Mouse (Mus musculus) intestine, embryonic 14.5 days (tissue): ENCODE results near the gene Tmem266. TPM values are rescaled to one million over a fixed set of nuclear protein-coding genes. Genes with fewer than 3 reads are reported as not detected.
A peak's percentile ranks its signal among the peaks of the same experiment; 100 is the strongest.

Source experiments
- ATAC-seq: fragments of 200-750 bp; cut with Nextera tagmentation; replicated peaks from 2 replicates; pipeline ENCODE4 v1.8.0; 2017; ENCODE audit warnings: low read depth, moderate number of reproducible peaks, moderate TSS enrichment, moderate library complexity; ENCODE audit not compliant: low FRiP score, low TSS enrichment
- DNase-seq: peaks from one replicate; pipeline ENCODE4 v3.0.0-alpha.2; 2018; ENCODE audit warnings: low spot score
- H3K27ac ChIP-seq: fragments of 300-500 bp; sonication (generic); 2 replicates; pipeline ENCODE4 v1.5.1; 2014; ENCODE audit warnings: low read depth, mild to moderate bottlenecking, control low read depth
- H3K27me3 ChIP-seq: fragments of 300-500 bp; sonication (generic); replicated peaks from 2 replicates; pipeline ENCODE4 v1.6.1; 2014; ENCODE audit warnings: low read length, control low read depth; ENCODE audit not compliant: control insufficient read depth, insufficient read depth
- H3K36me3 ChIP-seq: fragments of 300-500 bp; sonication (generic); 2 replicates; pipeline ENCODE4 v1.6.1; 2014; ENCODE audit warnings: low read length, control low read depth; ENCODE audit not compliant: control insufficient read depth, insufficient read depth
- H3K4me1 ChIP-seq: fragments of 300-500 bp; sonication (generic); replicated peaks from 2 replicates; pipeline ENCODE4 v1.6.1; 2014; ENCODE audit warnings: low read length, control low read depth, mixed read lengths; ENCODE audit not compliant: control insufficient read depth, insufficient read depth
- H3K4me2 ChIP-seq: fragments of 300-500 bp; sonication (generic); 2 replicates; pipeline ENCODE4 v1.6.1; 2014; ENCODE audit warnings: low read length
- H3K4me3 ChIP-seq: fragments of 300-500 bp; sonication (generic); 2 replicates; pipeline ENCODE4 v1.5.1; 2014; ENCODE audit warnings: low read depth, low read length, control low read depth, mixed read lengths
- H3K9ac ChIP-seq: fragments of 300-500 bp; sonication (generic); 2 replicates; pipeline ENCODE4 v1.6.1; 2014; ENCODE audit warnings: mild to moderate bottlenecking, low read length
- H3K9me3 ChIP-seq: fragments of 300-500 bp; sonication (generic); 2 replicates; pipeline ENCODE4 v1.6.1; 2016; ENCODE audit warnings: low read length, control low read depth; ENCODE audit not compliant: control insufficient read depth
- WGBS: fragments of 180-500 bp; shearing (Covaris S2); extraction: QIAGEN DNeasy Blood & Tissue Kit; methylation state at CpG from one replicate; pipeline ENCODE4 v1.1.7; 2014; 5-methylcytosine and 5-hydroxymethylcytosine counted together
- polyA plus RNA-seq: library from polyadenylated mRNA; unstranded; fragments of >200 nt; fragmentation: Nextera tagmentation; extraction: Ambion mirVana; gene quantifications from 2 replicates; pipeline ENCODE4 v1.2.1, GENCODE M21; 2014

Gene Tmem266
- polyA plus RNA-seq, 1 experiment from 2014 or later: 0.77 TPM

- WGBS: 48% methylated on average over 2 of the region's 2 CpGs
- DNase-seq (no peak), ATAC-seq (no peak)
- H3K9ac ChIP-seq: no peak overlapping the region
- no peak overlapping the region for H3K4me2 ChIP-seq
- H3K4me1 ChIP-seq: no peaks in the 10 kb centered on the region
- H3K4me3 ChIP-seq: no peak overlapping the region
- no peaks in the 10 kb centered on the region for H3K27me3 ChIP-seq
- no peak overlapping the region for H3K27ac ChIP-seq
- no peaks in the 10 kb centered on the region for H3K9me3 ChIP-seq
- no peaks in the 10 kb centered on the region for H3K36me3 ChIP-seq
Observed at GRCm38 (mm10) chr9:55307066-55307465, 19.6 kb upstream of the Tmem266 start.

GRCm38 (mm10) chr9:55307557-55307956 lies 19.2 kb upstream of the Tmem266 start:
- WGBS: 51% methylated on average over 5 of the region's 5 CpGs
- H3K27ac ChIP-seq: no peak overlapping the region
- no peak overlapping the region for H3K4me3 ChIP-seq
- DNase-seq: no peak
- H3K4me1 ChIP-seq: no peaks in the 10 kb centered on the region
- no peak overlapping the region for H3K4me2 ChIP-seq
- no peaks in the 10 kb centered on the region for H3K27me3 ChIP-seq
- no peak overlapping the region for H3K9ac ChIP-seq
- ATAC-seq: no peak
- H3K9me3 ChIP-seq: no peaks in the 10 kb centered on the region
- no peaks in the 10 kb centered on the region for H3K36me3 ChIP-seq

- Histone ChIP-seq H3K4me1 (no peaks in the 10 kb centered on the region), H3K27me3 (no peaks in the 10 kb centered on the region), H3K9me3 (no peaks in the 10 kb centered on the region), H3K4me2 (no peak overlapping the region), H3K27ac (no peak overlapping the region), H3K4me3 (no peak overlapping the region), H3K36me3 (no peaks in the 10 kb centered on the region), H3K9ac (no peak overlapping the region)
- WGBS: 72% methylated on average over 5 of the region's 5 CpGs
- ATAC-seq (no peak), DNase-seq (no peak)
Observed at GRCm38 (mm10) chr9:55308455-55308854, 18.3 kb upstream of the Tmem266 start.

GRCm38 (mm10) chr9:55311560-55311959 lies 15.2 kb upstream of the Tmem266 start:
- H3K27me3 ChIP-seq: no peaks in the 10 kb centered on the region
- no peaks in the 10 kb centered on the region for H3K36me3 ChIP-seq
- WGBS: 11% methylated on average over 5 of the region's 5 CpGs
- no peak overlapping the region for H3K4me3 ChIP-seq
- peak; percentile 62; the same call in 1 of the 2 replicates for ATAC-seq
- H3K4me2 ChIP-seq: no peak overlapping the region
- no peaks in the 10 kb centered on the region for H3K4me1 ChIP-seq
- no peak overlapping the region for H3K27ac ChIP-seq
- peak; percentile 82 for DNase-seq
- no peaks in the 10 kb centered on the region for H3K9me3 ChIP-seq
- no peak overlapping the region for H3K9ac ChIP-seq

- no peak overlapping the region for H3K27ac ChIP-seq
- 59% methylated on average over 12 of the region's 12 CpGs for WGBS
Observed at GRCm38 (mm10) chr9:55313619-55314261, 13.0 kb upstream of the Tmem266 start.

GRCm38 (mm10) chr9:55322641-55323040 lies 4.1 kb upstream of the Tmem266 start:
- DNase-seq: no peak
- Histone ChIP-seq H3K27ac (no peak overlapping the region), H3K27me3 (peaks cover 24% of the 10 kb centered on the region), H3K4me3 (no peak overlapping the region), H3K36me3 (no peaks in the 10 kb centered on the region), H3K9me3 (no peaks in the 10 kb centered on the region), H3K4me2 (no peak overlapping the region), H3K9ac (no peak overlapping the region), H3K4me1 (no peaks in the 10 kb centered on the region)
- no peak for ATAC-seq
- WGBS: 64% methylated on average over 1 of the region's 1 CpGs

More at GRCm38 (mm10) chr9:55313619-55314261, 13.0 kb upstream of the Tmem266 start:
- Histone ChIP-seq H3K4me3 (no peak overlapping the region), H3K27me3 (no peaks in the 10 kb centered on the region), H3K4me1 (no peaks in the 10 kb centered on the region), H3K4me2 (no peak overlapping the region), H3K9ac (no peak overlapping the region), H3K36me3 (no peaks in the 10 kb centered on the region), H3K9me3 (no peaks in the 10 kb centered on the region)
- ATAC-seq (no peak), DNase-seq (no peak)

GRCm38 (mm10) chr9:55324085-55324484 lies 2.6 kb upstream of the Tmem266 start:
- ATAC-seq: no peak
- Histone ChIP-seq H3K36me3 (no peaks in the 10 kb centered on the region), H3K4me3 (no peak overlapping the region), H3K27me3 (peaks cover 38% of the 10 kb centered on the region), H3K4me1 (no peaks in the 10 kb centered on the region), H3K27ac (no peak overlapping the region), H3K4me2 (no peak overlapping the region), H3K9ac (no peak overlapping the region), H3K9me3 (no peaks in the 10 kb centered on the region)
- no peak for DNase-seq
- WGBS: 54% methylated on average over 8 of the region's 8 CpGs

- Histone ChIP-seq H3K4me3 (no peak overlapping the region), H3K4me2 (no peak overlapping the region), H3K9ac (no peak overlapping the region), H3K9me3 (no peaks in the 10 kb centered on the region), H3K4me1 (no peaks in the 10 kb centered on the region), H3K36me3 (no peaks in the 10 kb centered on the region), H3K27me3 (peaks cover 43% of the 10 kb centered on the region), H3K27ac (no peak overlapping the region)
- no peak for DNase-seq
- 52% methylated on average over 10 of the region's 10 CpGs for WGBS
- no peak for ATAC-seq
Observed at GRCm38 (mm10) chr9:55324516-55324915, 2.2 kb upstream of the Tmem266 start.

GRCm38 (mm10) chr9:55325061-55325460 lies 1.7 kb upstream of the Tmem266 start:
- H3K9ac ChIP-seq: no peak overlapping the region
- H3K27ac ChIP-seq: no peak overlapping the region
- no peaks in the 10 kb centered on the region for H3K4me1 ChIP-seq
- DNase-seq: no peak
- ATAC-seq: no peak
- WGBS: 36% methylated on average over 1 of the region's 1 CpGs
- H3K27me3 ChIP-seq: peaks cover 48% of the 10 kb centered on the region
- H3K9me3 ChIP-seq: no peaks in the 10 kb centered on the region
- H3K36me3 ChIP-seq: no peaks in the 10 kb centered on the region
- H3K4me3 ChIP-seq: no peak overlapping the region
- no peak overlapping the region for H3K4me2 ChIP-seq
